Mouse (Mus musculus): Measurements from ENCODE around the gene Bod1l.

- TF ChIP-seq IRF4 (IDR thresholded peaks at IDR 0.05; ENCODE audit: low read depth, low read length) (no peak), CTCF (conservative IDR thresholded peaks at IDR 0.05 in 1 of 2, IDR thresholded peaks at IDR 0.05 in 1 of 2; ENCODE audit: low read depth in 2 of 2, low read length in 2 of 2) (no peak), POLR2A (IDR thresholded peaks at IDR 0.05; ENCODE audit: low read depth, low read length) (no peak), JUN (IDR thresholded peaks at IDR 0.05; ENCODE audit: insufficient read depth, low read depth, low read length) (no peak), MAFK (IDR thresholded peaks at IDR 0.05; ENCODE audit: insufficient replicate concordance, low read length) (no peak), RCOR1 (conservative IDR thresholded peaks at IDR 0.05; ENCODE audit: low read depth, low read length) (no peak), MAX (IDR thresholded peaks at IDR 0.05; ENCODE audit: low read length) (no peak)
These were observed 532 bp downstream of the Bod1l start for GRCm38 (mm10) chr5:41843419-41844146.

Data from CH12.LX (cell line).